Mouse (Mus musculus) heart, adult 8-10 months (tissue): Measurements from ENCODE around the gene Klf17. TPM values are rescaled to one million over a fixed set of nuclear protein-coding genes. Genes with fewer than 3 reads are reported as not detected.
"Not testable (repeated sequence)": the region's sequence is repeated elsewhere in the genome, so short reads cannot be mapped to it uniquely, and the experiment has no call there.

Experiments
- DNase-seq: peaks from one replicate; pipeline ENCODE4 v3.0.0; 2022; ENCODE audit warnings: low spot score
- total RNA-seq, 4 experiments: library from RNA; stranded (reverse); gene quantifications; 2 replicates each; pipeline ENCODE4 v1.2.4; 2022

Gene Klf17
- total RNA-seq = not detected

DNA sequence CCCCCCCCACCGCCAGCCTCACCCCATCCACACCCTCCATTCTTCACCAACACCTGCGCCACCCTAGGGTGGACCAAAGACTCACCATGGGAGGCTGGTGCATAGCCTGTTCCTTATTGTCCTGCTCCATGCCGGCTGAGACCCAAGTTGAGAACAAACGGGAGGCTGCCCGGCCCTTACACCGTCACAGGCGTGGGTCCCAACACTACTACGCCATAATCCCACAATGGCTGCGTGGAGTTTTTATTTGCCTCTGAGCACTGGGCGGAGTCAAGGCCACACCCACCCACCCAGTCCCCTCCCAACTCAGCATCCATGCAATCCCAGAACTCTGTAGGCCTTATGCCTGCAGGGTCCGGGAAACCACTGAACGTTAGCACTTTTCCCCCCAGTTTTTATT is at the start of gene Klf17:
Gene Klf17, minus strand, starts transcription at position 233 of the 400 bp plus-strand sequence.
- no peak for DNase-seq

DNA sequence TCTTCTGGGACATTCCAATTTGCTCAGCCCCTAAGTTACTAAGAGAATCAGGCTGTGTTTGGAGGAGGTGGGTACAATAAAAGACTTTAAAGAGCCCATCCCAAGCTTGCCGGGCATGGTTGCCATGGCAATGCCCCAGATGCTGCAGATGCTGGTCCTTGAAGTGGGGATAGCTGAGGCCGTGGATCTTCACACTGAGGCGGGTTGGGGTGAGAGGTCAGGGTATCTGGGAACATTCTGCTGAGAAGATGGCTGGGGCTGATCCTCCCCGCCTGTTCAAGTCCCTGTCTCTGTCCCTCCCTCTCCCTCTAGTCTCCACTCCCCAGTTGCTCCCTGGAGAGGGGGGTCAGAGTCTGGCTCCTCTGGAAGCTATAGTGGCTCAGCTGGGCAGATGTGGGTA is 48.9 kb upstream of the Klf17 start:
- DNase-seq = no peak

DNA sequence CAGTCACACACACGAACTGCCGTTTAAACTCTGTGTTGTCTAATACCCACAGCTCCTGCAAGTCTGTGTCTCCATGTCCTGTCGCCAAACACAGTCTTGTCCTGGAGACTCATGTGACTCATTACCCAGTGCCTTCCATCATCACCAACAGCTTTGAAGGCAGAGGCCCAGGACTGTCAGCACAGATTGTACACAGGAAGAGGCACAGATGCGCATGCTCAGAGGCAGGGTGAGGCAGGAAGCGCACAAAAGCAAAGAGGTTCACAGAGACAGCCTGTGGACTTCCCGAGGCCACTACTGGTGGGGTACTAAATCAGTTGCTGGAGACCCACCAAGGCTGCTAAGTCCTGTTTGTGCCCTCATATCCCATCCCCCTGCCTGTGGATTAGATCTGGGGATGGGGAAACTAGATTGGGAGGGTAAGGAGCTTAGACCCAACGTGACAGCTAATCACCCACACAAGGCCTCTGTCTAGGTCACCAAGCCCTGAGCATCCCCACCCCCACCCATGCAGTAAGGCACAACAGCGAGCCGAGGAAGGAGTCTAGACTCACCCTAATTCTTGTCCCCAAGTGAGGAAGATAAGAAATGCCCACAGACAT is 48.2 kb upstream of the Klf17 start:
- DNase-seq = no peak

DNA sequence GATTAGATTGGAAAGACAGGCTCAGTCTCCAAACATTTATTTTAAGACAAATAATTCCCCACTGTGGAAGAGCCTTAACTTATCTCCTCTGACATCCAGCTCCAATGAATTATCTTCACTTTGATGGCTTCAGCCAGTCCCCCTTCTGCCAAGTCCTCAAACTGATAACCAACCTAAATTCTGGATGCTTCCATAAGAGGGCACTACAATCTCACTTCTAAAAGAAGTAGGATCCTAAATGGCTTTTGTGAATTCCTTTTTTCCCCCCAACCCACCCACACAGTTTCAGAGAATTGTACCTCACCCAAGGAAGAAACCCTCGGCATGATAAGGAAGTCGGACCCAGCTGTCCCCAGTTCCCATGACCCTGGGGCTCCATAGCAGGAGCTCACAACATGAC is 45.5 kb upstream of the Klf17 start:
- no peak for DNase-seq

DNA sequence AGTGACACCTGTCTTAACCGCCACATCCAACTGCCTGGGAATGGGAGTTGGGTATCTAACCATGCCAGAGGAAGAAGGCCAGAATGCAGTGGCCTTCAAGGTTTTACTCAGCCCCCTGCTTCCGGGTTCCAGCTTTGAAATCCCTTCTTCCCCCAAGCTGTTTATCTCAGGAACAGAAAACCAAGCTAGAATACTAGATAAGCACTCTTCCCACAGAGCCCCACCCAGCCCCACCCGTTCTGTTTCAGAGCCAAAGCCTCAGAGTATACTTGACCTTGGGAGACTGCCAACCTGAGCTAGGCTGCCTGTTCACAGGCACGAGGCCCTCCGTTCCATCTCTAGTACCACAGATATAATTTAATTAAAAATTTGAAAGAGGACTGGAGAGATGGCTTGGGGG is 41.5 kb upstream of the Klf17 start:
- no peak for DNase-seq

DNA sequence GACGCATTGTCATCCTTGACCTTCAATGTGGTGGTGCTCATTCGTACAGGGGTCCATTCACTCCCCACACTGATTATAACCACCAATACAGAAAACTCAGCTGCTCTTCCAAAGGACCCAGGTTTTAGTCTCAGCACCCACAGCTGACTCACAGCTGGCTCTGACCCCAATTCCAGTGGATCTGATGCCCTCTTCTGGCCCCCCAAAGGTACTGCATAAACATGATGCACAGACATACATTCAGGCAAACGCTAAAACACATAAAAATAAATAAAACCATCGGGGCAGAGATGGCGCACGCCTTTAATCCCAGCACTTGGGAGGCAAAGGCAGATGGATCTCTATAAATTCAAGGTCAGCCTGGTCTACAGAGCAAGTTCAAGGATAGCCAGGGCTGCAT is 34.5 kb upstream of the Klf17 start:
- DNase-seq = no peak

DNA sequence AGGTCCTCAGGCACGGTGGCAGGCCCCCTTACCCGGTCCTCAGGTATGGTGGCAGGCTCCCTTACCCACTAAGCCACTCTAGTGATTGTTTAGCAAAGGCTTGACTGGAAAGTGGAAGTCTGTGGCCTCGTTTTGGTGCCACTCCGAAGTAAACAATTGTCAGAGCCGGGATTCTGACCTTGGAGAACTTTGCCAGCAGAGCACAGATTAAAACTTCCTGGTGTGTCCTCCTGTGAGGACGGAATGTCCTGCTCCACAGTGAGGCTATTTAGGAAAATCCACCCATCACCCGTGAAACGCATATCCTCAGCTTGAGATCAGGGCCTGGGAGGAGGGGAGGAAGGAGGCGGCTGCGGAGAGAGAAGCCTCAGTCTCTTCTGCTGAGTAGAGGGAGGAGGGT is 22.9 kb upstream of the Klf17 start:
- peak; percentile 46 for DNase-seq

DNA sequence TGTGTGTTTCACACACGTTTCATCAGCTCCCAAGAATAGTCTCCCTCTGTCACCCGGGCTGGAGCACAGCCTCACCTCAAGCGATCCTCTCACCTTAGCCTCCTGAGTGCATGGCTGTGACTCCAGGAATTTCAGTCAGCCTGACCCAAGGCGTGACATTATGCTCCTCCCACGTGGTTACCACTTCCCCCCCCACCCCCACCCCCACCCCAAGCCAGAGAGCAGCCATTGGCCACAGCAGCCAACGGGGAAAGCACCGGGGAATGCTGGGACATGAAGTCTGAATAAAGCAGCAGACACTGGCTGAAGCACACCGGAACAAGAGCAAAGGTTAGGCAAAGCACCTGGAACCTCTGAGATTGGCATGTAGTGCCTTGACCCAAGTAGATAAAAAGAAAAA is 21.5 kb upstream of the Klf17 start:
- no peak for DNase-seq

DNA sequence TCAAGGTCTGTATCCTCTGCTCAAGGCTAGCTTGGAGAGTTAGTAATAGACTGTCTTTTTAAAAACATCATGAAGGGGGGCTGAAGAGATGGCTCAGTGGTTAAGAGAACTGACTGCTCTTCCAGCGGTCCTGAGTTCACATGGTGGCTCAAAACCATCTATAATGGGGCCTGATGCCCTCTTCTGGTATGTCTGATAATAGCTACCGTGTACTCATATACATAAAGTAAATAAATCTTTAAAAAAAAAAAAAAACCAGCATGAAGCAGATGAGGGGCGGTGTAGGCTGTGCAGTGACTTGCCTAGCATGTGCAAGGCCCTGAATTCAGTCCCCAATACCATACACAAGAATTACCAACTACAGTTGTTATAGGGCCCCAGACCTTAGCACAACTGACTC is 17.5 kb upstream of the Klf17 start:
- no peak for DNase-seq

DNA sequence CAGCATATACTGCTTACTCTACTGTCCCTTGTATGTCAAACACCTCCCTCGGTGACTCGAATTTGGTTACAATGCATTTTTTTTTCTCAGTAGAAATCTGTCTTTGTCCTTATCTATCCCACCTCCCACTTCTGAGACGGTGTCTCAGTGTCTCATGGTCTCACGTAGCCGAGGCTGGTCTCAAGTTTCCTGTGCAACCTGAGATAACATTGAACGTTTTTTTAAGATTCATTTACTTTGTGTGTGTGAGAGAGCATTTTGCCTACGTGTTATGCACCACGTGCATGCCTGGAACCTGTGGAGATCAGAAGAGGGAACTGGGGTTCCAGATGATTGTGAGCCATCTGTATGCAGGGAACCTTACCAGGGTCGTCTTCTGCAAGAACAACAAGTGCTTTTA is 7.5 kb upstream of the Klf17 start:
- no peak for DNase-seq

DNA sequence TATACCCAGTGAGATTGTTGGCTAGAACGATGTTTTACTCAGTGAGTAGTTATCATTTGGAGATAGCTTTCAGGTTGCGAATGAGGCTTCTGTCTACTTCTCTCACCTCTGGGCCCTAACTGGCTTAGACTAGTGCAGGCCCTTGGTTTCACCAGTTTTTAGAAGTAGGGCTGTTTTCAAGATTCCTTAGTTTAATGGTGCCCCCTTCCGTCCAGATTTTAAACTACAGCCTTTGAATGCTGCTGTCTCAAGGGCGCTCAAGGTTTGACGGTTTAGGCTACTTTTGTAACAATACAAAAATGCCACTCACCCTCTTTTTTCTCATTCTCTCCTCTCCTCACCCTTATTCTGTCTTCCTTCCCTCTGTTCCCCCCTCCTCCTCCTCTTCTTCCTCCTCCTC is 5.5 kb upstream of the Klf17 start:
- peak; percentile 68 for DNase-seq

DNA sequence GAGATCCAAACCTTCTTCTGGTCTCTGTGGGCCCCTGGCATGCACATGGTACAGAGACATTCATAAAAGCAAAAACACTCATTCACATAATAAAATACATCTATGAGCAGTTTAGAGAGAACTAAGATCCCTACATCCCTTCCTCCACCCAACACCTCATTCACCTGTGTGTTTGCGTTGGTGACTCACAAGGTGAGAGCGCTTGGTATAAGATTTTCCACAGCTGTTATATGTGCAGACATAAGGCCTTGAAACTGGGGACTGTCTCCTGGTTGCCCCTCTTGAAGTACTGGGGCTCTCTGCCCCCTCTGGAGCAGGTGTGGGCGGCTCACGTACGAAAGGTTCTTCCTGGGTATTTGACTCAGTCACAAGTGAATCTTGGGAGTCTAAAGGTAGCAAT is 5.3 kb downstream of the Klf17 start:
- no peak for DNase-seq

DNA sequence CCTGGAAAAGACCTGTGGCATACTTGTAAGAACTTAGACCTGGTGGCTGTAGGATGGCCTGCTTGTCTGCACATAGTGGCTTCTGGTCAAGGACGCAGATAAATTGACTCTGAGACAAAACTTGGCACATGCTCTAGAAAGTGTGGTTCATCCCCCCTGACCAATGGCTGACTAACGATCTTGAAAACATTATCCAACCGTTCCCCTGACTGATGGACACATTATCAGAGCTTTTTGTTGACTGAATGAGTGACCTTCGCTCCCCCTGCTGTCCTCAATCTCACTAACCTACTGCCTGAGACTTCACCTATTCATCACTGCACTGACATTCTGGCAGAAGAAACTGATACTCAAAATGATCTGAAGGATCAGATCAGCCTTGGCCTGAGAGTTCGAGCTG is 13.0 kb downstream of the Klf17 start:
- DNase-seq = not testable (repeated sequence)

DNA sequence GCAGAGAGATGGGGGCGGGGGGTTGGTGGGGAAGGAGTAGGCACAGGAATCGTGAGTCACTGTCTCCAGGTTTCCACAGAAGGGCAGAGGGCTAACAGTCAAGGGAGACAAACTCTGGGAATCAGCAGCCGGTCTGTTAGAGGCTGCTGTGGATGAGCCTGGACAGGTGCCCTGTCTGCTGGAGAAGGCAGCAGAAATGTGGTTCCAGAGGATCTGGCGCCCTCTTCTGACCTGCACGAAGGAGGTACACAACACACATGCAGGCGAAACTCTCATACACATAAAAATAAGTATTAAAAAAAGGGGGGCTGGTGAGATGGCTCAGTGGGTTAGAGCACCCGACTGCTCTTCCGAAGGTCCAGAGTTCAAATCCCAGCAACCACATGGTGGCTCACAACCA is 27.9 kb downstream of the Klf17 start:
- DNase-seq = no peak

DNA sequence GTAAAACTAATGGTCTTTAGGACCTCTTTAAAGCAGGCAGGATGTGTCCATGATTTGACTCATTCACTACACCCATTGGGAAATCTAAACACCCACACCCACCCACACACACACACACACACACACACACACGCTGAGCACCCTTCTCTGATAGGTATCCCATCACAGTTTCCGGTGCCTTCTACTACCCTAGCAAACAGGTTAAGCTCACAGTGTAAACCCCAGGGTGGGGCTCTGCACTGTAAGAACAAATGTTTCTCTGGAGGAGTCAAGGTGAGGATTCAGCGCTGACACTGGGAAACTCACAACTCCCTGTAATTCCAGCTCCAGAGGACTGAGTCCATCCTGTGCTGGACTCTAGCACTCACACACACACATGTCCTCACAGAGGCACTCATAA is 33.5 kb downstream of the Klf17 start:
- DNase-seq = no peak

DNA sequence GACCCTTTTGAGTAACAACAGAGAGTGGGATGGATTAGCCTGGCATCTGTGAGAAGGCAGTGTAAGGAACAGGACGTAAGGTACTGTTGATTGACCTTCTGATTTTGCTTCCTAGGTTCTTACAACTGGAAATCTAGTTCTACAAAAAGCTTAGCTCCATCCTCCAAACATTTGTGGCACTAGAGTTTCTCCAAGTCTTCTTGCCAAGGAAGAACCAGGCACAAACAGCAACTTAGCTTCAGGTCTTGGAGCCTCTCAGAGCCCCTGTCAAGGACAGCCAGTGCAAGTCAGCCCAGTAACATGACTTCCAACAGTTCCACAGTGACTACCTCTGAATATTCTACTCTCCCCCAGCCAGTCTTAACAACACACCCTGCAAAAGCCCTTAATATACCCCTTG is 41.3 kb downstream of the Klf17 start, which contains the start of gene Gm12845:
Gene Gm12845, plus strand, starts transcription at position 301 of the 400 bp plus-strand sequence.
- no peak for DNase-seq

DNA sequence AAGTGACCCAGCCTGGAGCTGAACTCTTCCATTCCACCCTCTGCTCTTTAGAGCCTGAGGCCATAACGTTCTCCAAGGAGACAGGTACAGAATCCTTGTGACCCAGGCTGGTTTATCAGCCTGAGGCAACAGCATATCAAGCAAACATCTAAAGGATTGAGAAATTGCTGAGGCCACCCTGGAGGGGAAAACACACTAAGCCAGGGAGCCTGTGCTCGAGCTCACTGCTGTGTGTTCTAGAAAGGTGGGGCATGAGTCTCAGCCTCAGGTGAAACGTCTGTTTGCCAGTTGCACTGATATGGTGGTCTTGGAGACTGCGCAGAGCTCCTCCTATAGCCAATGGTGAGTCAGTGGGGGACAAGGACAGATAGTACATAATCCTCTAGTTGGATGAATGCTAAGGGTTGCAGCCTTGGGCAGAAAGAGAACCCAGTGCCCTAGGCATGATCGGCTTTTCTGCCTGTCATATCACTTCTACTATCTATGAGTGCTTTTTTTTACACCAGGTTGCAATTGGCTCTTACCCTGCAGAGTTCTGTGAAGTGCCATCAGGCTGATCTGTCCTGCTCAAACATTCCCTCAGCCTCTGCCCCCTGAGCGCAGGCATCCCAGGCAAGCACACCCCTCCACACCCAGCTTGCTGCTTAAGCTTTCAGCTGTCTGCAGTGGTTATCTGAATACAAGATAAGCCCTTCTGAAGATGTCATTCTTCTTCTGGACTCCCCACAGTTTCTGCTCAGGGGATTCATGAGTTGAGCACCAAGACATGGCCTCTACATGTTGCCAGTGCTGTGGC is 51.9 kb downstream of the Klf17 start:
- DNase-seq = no peak

DNA sequence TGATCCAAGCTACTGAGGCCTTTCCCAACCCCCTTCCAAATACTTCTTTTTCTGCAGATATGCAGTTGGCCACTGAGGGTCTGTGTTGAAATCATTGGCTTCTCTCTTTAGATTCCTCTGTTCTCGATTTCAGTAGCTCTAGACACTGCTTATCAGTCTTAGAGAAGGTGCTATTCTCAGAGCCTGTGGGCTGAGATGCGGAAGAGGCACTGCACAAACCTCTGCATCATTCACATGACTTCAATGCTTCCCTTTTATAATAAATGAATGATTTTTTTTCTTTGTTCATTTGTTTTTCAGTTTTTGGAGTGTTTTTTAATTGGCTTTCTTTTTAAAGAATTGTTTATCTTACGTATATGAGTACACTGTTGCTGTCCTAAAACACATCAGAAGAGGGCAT is 53.1 kb downstream of the Klf17 start:
- no peak for DNase-seq

DNA sequence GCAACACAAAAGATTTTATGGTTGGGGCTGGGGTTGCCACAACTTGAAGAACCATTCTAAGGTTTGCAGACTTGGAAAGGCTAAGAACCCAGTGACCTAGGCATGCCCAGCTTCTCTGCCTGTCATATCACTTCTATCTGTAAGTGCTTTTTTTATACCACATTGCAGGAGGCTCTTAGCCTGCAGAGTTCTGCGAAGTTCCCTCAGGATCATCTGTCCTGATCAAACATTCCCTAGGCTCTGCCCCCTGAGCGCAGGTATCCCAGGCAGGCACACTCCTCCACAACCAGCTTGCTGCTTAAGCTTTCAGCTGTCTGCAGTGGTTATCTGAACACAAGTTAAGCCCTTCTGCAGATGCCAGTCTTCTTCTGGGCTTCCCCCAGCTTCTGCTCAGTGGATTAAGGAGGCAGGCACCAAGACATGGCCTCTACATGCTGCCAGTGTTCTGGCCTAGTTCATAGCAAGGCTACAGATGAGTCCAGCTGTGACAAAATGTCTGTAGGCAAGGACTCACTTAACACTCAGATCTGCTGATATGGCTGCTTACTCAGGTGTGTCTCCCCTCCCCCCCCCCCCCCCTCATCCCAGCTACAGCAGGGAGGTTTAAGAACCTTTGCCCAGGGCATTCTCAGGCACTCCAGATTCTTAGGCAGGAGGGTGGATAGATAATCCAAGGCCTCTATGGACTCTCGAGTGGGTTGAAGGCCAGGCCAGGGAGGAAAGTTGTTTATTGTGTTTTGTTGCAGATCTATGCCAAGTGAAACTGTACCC is 56.5 kb downstream of the Klf17 start:
- DNase-seq = no peak
